ENCODE assay signal across 9 mouse cellular contexts in the genomic region with DNA sequence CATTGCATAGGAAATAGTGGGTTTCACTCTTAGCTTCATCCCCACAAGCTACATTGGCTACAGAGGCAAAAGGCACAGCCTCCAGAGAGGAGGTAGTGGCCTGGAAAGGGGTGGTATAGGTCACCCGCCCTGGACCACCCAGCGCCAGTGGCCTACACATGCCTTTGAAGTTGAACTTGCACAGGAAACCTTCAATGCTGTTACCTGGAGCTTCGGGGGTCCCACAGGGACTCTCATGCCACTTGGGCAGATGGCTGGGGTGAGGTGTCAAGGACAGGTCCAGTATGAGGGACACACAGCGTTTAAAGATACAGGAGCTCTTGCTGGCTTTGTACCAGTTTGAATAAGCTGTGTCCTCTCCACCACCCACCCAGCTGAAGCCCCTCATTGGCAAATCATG. TPM values are rescaled to one million over a fixed set of nuclear protein-coding genes. Genes with fewer than 3 reads are reported as not detected.
DNase-seq lines count a peak whose midpoint lies in the region; ATAC-seq and TF ChIP-seq lines count a peak whose summit lies in the region.
"Had no signal": no experiment of that assay in that cellular context is flagged by ENCODE, and none has a peak within 500 bp of the region (broad histone marks: within the 10 kb centered on the region; RNA-seq: fewer than 3 reads in every experiment).

No protein-coding gene starts in this region.

- ATAC-seq in limb, embryonic 15.5 days (ENCODE audit: insufficient number of reproducible peaks, low FRiP score, low TSS enrichment, low read depth) = no peak

- TF ChIP-seq POLR2A in spleen, adult 2 months (IDR thresholded peaks at IDR 0.05; ENCODE audit: low read depth, low read length) = no peak

- DNase-seq in heart, embryonic 10.5 days (ENCODE audit: low spot score) = peak; percentile 66
- DNase-seq in heart, postnatal 10 days = no peak
- DNase-seq in spleen, adult 2 months (ENCODE audit: low read depth in 1 of 2, low spot score in 2 of 2) = no peak
- DNase-seq in spleen, postnatal 36 days (ENCODE audit: low spot score in 2 of 2) = no peak
- DNase-seq in thymus, postnatal 4 days = peak; percentile 11
- DNase-seq in right cerebral cortex, postnatal 4 days = no peak
- DNase-seq in left cerebral cortex, postnatal 36 days (ENCODE audit: low spot score in 2 of 2) = no peak

- intact Hi-C loops in heart, postnatal 10 days (cut with DNase I) = loop anchor here (2.0 kb wide), 2 partner anchors 36 to 64 kb away; no protein-coding TSS in a partner anchor
- intact Hi-C loops in left cerebral cortex, postnatal 36 days (cut with DNase I) = no loop called here

- 71% methylated on average over 4 of the region's 4 CpGs for WGBS in heart, embryonic 10.5 days
- WGBS in spleen, adult 2 months = 15% methylated on average over 4 of the region's 4 CpGs
- WGBS in limb, embryonic 15.5 days = 77% methylated on average over 4 of the region's 4 CpGs

- H3K9ac ChIP-seq in limb, embryonic 15.5 days = no peak overlapping the region

- H3K9me3 ChIP-seq in heart, embryonic 10.5 days = no peaks in the 10 kb centered on the region
- no peaks in the 10 kb centered on the region for H3K9me3 ChIP-seq in limb, embryonic 15.5 days

- no peak for TF ChIP-seq CTCF in spleen, adult 2 months (IDR thresholded peaks at IDR 0.05; ENCODE audit: extremely low read depth, insufficient read depth, insufficient read length, insufficient replicate concordance)

- H3K27me3 ChIP-seq in heart, embryonic 10.5 days (ENCODE audit: insufficient read depth, poor library complexity, severe bottlenecking) = peaks cover 7% of the 10 kb centered on the region
- no peaks in the 10 kb centered on the region for H3K27me3 ChIP-seq in spleen, adult 2 months (ENCODE audit: control insufficient read depth, insufficient read depth, low read length)
- no peaks in the 10 kb centered on the region for H3K27me3 ChIP-seq in limb, embryonic 15.5 days

- peak overlapping the region; percentile 80 for H3K27ac ChIP-seq in heart, embryonic 10.5 days
- H3K27ac ChIP-seq in spleen, adult 2 months (ENCODE audit: insufficient read depth, low read length) = peak overlapping the region; percentile 66
- H3K27ac ChIP-seq in limb, embryonic 15.5 days = no peak overlapping the region; the same call in 1 of the 2 replicates

- H3K4me2 ChIP-seq in limb, embryonic 15.5 days = no peak overlapping the region

- peak overlapping the region; percentile 49 for H3K4me3 ChIP-seq in heart, embryonic 10.5 days
- H3K4me3 ChIP-seq in spleen, adult 2 months (ENCODE audit: extremely low read depth, insufficient read depth, insufficient read length) = peak overlapping the region; percentile 53
- H3K4me3 ChIP-seq in limb, embryonic 15.5 days = peak overlapping the region; percentile 19
- H3K4me3 ChIP-seq: erythroblast, embryonic 14.5 days had no signal

- H3K4me1 ChIP-seq in heart, embryonic 10.5 days = peaks cover 28% of the 10 kb centered on the region
- peaks cover 22% of the 10 kb centered on the region; the same call in 1 of the 2 replicates for H3K4me1 ChIP-seq in spleen, adult 2 months (ENCODE audit: control insufficient read depth, insufficient read depth, insufficient read length)
- peaks cover 3% of the 10 kb centered on the region; the same call in 1 of the 2 replicates for H3K4me1 ChIP-seq in limb, embryonic 15.5 days

- no peaks in the 10 kb centered on the region for H3K36me3 ChIP-seq in heart, embryonic 10.5 days
- no peaks in the 10 kb centered on the region for H3K36me3 ChIP-seq in spleen, adult 2 months (ENCODE audit: control insufficient read depth, insufficient read depth, low read length)
- no peaks in the 10 kb centered on the region for H3K36me3 ChIP-seq in limb, embryonic 15.5 days

RNA-seq across cellular contexts. Expression of gene Cd93, which starts 0.7 kb away (rescaled TPM):
- 10.3 and 19.7 TPM in 2 replicates for polyA plus RNA-seq in heart, embryonic 10.5 days (2016; fragmentation: Nextera tagmentation; extraction: Ambion mirVana)
- 100 to 1,000 TPM; 163 to 201 TPM for total RNA-seq in heart, postnatal 10 days (2021)
- 7.2 and 7.5 TPM in 2 replicates for polyA plus RNA-seq in spleen, adult 2 months (2012; rRNA removed)
- polyA plus RNA-seq in limb, embryonic 15.5 days (2015; fragmentation: Nextera tagmentation; extraction: Ambion mirVana) = 12.1 and 12.7 TPM in 2 replicates
- 1 to 10 TPM; 5.0 to 5.2 TPM for total RNA-seq in left cerebral cortex, postnatal 36 days (2021)

RNA-seq across cellular contexts. Expression of gene Thbd, which starts 34.7 kb away (rescaled TPM):
- 10.9 and 14.6 TPM in 2 replicates for polyA plus RNA-seq in heart, embryonic 10.5 days (2016; fragmentation: Nextera tagmentation; extraction: Ambion mirVana)
- total RNA-seq in heart, postnatal 10 days (2021) = 10 to 100 TPM; 54.0 to 55.4 TPM
- 39.1 and 44.9 TPM in 2 replicates for polyA plus RNA-seq in spleen, adult 2 months (2012; rRNA removed)
- 28.5 and 29.1 TPM in 2 replicates for polyA plus RNA-seq in limb, embryonic 15.5 days (2015; fragmentation: Nextera tagmentation; extraction: Ambion mirVana)
- total RNA-seq in left cerebral cortex, postnatal 36 days (2021) = 10 to 100 TPM in 1 of 2 experiments, 1 to 10 TPM in 1; 7.1 to 13.5 TPM
- polyA plus RNA-seq: erythroblast, embryonic 14.5 days had no signal

RNA-seq across cellular contexts. Expression of gene Sstr4, which starts 47.6 kb away (rescaled TPM):
- 0.52 and 0.89 TPM in 2 replicates for polyA plus RNA-seq in heart, embryonic 10.5 days (2016; fragmentation: Nextera tagmentation; extraction: Ambion mirVana)
- total RNA-seq in heart, postnatal 10 days (2021) = under 1 TPM; 0.77 to 0.89 TPM
- polyA plus RNA-seq in spleen, adult 2 months (2012; rRNA removed) = 0.26 and 1.2 TPM in 2 replicates
- polyA plus RNA-seq in limb, embryonic 15.5 days (2015; fragmentation: Nextera tagmentation; extraction: Ambion mirVana) = 3.1 and 3.9 TPM in 2 replicates
- total RNA-seq in left cerebral cortex, postnatal 36 days (2021) = 10 to 100 TPM; 36.1 to 37.9 TPM
- polyA plus RNA-seq: erythroblast, embryonic 14.5 days had no signal

Comparison
In these comparisons a context has a peak if more than half of its experiments do, and no peak if none do; other contexts are left out.
1. DNase-seq: peak in heart, embryonic 10.5 days (single experiment) and thymus, postnatal 4 days (single experiment); none in heart, postnatal 10 days (0 of 2), spleen, adult 2 months (0 of 2), spleen, postnatal 36 days (0 of 2), right cerebral cortex, postnatal 4 days (single experiment) and left cerebral cortex, postnatal 36 days (0 of 2).
2. Peak in every context shown above with its lines, with median percentiles within 50 percentile points of each other: H3K4me3 ChIP-seq.